Mouse (Mus musculus): ENCODE measurements around the gene Kcnj9.
A peak's percentile ranks its signal among the peaks of the same experiment; 100 is the strongest.

The Kcnj9 gene

DNA sequence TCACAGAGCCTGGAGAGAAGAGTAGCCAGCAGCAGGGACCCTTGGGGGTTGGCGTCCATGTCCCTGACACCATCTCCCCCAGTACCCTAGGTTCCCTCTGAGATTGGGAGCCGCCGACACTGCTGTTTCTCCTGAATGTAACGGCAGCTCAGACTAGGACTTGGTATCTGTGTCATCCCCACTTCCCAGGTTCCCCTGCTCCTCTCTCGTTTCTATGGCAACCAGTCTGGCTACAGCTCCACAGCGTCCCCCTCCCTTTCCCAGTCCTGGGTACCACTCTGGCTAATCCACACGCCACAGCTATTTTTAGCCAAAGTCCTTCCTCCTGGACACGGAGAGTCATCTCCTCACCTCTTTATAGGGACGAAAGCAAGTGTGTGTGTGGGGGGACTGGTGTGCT is at the start of gene Kcnj9:
Gene Kcnj9, minus strand, starts transcription at position 188 of the 400 bp plus-strand sequence.
- DNase-seq: no peak

DNA sequence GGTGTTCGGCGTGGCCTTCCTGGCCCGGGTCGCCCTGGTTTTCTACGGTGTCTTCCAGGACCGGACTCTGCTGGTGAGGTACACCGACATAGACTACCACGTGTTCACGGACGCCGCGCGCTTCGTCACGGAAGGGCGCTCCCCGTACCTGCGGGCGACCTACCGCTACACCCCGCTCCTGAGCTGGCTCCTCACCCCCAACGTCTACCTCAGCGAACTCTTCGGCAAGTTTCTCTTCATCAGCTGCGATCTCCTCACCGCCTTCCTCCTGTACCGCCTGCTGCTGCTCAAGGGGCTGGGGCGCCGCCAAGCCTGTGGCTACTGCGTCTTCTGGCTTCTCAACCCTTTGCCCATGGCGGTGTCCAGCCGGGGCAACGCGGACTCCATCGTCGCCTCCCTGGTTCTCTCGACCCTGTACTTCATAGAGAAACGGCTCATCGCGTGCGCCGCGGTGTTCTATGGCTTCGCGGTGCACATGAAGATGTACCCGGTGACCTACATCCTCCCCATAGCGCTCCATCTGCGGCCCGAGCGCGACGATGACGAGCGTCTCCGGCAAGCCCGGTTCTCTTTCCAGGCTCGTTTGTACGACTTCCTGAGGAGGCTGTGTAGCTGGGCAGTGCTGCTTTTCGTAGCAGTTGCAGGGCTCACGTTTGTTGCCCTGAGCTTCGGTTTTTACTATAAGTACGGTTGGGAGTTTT is 47.8 kb upstream of the Kcnj9 start:
- no peak for DNase-seq

DNA sequence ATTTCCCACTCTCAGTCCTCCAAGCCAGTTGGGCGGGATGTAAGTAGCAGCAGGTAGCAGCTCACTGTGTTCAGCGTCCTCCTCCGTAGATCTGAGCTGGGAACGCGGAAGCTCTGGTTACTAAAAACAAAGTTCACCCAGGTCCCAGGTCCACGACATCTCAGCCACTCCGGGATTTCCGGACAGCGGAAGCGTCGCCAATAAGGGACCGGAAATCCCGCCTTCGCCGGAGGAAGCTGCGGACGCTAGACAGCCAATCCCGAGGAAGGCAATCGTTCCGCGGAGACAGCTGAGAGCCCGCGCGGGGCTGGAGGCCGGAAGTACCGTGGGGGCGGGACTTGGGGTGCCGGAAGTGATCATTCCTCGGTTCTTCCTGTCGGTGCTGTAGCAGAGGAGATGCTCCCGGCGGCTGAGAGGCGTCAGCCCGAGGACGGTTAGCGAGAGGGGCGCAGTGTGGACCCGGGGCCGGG is 47.1 kb upstream of the Kcnj9 start, which contains the start of gene Pigm:
Gene Pigm, plus strand, starts transcription at position 349 of the 470 bp plus-strand sequence.
- DNase-seq: peak; percentile 95 to 96

DNA sequence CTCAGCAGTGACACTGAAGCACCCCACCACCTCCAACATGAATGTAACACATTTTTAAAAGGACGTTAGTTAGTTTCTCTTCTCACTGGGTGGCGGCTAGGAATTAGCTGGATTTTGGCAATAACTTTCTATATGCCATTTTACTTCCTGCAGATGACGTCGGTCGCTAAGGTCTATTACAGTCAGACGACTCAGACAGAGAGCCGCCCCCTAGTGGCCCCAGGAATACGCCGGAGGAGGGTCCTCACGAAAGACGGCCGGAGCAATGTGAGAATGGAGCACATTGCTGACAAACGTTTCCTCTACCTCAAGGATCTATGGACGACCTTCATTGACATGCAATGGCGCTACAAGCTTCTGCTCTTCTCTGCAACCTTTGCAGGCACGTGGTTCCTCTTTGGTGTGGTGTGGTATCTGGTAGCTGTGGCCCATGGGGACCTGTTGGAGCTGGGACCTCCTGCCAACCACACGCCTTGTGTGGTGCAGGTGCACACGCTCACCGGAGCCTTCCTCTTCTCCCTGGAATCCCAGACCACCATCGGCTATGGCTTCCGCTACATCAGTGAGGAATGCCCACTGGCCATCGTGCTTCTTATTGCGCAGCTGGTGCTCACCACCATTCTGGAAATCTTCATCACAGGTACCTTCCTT is 39.8 kb upstream of the Kcnj9 start:
- DNase-seq: peak; percentile 41 to 72

DNA sequence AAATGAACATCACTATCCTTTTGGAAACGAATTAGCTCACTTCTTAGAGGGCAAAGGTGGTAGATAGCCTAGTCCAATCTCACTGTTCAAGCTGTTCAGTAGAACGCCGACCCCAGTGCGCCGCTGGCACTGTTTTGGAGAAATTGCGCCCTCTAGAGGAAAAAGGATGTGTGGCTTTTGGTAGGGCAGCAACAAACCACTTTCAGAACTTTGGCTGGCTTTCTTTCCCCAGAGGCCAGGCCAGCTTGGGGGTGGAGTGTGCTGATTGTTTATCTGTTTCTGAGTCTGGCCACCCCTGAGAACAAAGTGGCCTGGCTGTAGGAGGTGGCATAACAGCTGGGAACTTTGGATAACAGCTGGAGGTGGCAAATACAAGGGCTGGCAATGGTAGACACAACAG is 35.6 kb upstream of the Kcnj9 start:
- no peak for DNase-seq

DNA sequence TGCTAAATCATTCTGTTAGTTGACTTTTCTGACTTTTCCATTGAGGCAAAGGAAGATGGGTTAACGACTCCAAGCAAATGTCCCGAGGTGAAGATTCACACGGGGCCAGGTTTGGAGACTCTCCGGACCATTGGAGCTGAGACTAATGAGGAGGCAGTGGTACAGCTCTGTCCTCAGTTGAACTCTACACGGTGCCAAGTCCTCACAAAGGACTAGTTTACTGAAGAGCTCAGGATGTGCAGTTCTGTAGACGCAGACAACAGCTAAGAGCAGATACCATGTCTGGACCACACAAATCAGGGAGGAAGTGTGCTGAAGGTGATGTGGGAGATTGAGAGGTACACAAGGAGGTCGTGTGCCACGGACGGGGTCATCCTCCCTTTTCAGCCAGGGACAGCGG is 29.2 kb upstream of the Kcnj9 start:
- no peak for DNase-seq

DNA sequence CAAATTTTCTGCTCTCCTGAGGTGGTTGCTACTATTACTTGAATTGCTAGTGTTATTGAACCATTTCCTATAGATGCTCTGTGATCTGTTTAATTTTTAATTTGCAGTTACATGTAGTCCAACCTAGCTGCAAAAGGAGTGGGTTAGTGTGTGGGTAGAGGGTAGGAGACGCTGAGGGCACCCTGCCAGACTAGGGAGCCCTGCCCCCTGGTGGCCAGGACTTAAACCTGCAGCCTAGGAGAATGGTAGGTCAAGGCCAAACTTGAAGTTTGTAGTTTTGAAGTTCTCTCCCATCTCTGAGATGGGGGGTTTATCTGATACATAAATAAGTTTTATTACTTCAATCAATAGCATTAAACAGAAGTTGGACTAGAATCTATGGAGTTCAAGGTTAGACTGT is 28.4 kb upstream of the Kcnj9 start:
- peak in 1 of 2 experiments; percentile 63 for DNase-seq

DNA sequence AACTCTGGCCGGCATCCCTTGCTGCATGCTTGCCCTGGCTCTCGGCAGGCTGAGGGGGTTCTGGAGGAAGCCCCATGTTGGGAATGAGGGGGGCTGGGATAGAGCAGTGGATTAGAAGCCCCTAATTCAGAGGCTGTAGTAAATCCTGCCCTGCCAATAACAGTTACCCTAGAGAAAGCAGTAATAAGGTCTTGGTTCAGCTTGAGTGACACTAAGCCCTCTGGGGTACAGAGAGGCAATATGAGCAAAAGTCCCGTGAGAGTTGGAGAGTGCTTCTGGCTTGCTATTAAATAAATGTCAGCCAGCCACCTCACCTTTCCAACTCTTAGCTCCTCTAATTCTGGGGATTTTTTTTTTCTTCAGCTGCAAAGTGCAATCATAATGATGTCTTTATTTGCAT is 26.2 kb upstream of the Kcnj9 start:
- DNase-seq: no peak

DNA sequence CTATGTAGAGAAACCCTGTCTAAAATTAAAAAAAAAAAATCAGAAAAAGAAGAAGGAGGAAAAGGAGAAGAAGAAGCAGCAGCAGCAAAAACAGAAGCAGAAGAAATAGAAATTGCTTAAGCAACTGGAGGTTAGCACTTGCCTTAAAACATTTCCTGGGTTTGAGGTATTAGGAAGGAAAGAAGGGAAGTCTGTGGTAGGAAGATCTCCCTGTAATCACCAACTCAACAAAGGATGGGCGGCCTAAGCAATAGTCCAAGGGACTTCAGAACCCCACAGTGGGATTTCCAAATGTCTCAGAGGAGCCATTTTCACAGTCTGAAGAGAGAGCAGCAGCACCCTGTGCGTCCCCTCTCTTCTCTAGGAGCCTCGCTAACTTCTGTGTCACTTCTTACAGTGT is 23.3 kb upstream of the Kcnj9 start:
- DNase-seq: no peak

DNA sequence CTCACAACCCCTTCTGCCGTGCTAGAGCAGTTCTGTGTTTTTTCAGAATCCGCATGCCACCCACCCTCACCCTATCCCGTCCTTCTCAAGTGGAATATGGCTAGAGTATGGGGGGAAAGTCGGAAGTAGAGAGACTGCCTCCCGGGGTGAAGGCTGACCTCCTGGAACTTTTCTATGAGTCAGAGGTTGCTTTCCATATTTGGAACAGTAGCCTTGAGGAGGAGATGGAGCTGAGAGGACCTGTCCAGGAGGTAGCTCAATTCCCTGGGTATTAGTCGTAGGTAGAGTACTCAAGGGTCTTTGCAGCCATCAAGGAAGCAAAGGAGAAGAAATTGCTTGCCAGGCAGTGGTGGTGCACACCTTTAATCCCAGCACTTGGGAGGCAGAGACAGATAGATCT is 22.9 kb upstream of the Kcnj9 start:
- DNase-seq: no peak

DNA sequence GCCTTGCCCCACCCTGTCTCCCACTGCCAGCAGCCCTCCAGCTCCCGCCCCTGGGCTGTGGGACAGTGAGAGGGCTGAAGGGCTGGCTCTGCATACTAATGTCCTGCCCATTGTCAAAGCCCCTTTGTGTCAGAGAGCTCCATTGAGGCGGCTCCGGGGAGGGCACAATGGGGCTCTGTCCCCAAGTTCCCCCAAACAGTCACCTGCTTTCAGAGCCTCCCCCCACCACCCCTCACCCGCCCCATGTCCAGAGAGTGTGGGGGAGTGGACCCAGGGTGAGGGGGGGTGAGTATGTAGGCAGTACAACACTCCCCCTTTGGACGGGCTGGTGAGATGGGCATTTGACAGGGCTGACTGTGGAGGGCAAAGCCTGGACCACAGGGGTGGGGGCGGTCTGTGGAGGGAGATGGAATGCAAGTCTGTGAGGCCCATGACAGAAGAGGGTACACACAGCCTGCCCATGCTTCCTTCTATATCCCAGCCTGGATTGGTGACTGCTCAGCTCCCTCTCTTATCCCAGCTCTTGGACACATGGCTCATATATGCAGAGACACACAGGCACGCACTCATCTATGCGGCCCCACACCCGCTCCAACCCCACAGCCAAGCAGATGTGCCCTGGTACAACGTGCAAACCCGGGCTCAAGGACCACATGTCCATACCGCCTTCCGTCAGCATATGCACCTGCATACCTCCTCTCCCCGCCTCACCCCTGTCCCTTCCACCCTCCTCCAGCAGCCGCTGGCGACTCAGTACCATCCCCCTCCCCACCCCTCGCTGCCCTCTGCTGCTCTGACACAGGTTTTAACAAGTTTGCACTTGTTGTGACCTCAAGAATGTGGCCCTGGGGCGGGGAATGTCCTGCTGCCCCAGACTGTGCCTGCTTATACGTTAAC is 21.0 kb upstream of the Kcnj9 start:
- no peak for DNase-seq

DNA sequence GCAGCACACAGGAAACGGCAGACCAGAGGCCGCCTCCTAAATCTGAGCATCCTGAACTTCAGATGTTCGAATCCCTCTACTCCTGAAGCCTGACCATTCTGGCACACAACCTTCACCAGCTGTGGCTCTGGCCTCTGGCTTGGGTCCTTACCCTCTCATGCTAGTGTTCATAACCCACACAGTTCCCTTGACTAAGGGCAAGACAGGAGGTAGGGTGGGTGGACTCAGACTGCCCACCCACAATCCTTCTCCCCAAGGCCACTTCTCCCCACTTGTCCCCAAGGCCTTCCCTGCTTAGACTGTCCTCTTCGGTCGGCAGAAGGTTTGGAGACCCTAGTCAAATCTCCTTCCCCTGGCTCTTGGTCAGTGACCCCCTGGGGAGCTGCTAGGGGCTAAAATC is 20.4 kb upstream of the Kcnj9 start:
- DNase-seq: no peak

DNA sequence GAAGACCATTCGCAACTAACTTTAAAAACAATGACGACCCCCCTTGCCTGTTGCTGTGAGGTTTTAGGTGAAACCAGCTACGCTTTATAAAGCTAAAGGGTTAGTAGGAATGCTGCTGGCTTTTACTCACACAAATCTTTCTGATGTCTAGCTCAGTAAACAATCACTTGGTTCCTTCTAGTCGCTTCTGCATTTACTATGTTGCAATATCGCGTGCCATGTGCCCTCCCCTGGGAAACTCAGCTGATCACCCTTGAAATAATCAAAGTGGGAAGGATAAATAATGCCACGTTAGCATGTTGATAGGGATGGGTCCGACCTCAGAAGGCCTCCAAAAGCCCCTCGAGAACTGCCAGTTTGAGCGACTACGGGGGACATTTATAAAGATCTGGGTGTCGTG is 18.3 kb upstream of the Kcnj9 start:
- no peak for DNase-seq

DNA sequence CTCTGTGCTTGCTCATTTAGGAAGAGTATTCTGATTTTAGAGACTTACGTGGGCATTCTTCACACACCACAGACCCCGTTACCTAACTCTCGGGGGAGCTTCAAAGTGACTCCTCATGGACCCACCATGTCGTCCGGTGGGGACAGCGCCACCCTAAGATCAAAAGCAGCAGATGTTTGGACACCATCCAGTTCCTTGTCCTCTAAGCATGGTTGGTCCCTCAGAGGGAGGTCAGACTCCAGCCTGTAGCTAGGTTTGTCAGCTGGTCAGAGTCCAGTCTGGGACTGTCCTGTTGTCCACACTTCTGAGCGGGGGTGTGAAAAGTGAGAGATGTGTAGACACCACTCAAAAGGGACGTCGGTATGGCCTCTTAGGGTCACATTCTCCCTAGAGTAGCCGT is 17.6 kb upstream of the Kcnj9 start:
- no peak for DNase-seq

DNA sequence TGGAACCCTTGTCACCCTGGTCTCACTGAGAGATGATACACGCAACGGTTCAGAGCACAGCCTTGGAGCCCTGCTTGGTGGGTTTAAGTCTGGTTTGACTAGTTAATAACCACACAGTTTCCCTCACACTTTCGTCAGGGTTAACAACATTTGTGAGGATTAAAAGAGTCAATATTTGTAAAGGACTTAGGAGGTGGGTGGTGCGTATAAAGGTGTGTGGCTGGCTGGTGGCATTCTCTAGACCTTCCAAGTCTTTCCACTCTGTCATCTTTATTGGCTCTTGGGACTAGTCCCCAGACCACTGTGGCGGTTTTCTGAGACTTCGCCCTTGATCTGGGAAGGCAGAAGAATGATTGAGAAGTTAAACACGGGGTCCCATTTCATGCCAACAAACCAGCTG is 15.7 kb upstream of the Kcnj9 start:
- DNase-seq: no peak

DNA sequence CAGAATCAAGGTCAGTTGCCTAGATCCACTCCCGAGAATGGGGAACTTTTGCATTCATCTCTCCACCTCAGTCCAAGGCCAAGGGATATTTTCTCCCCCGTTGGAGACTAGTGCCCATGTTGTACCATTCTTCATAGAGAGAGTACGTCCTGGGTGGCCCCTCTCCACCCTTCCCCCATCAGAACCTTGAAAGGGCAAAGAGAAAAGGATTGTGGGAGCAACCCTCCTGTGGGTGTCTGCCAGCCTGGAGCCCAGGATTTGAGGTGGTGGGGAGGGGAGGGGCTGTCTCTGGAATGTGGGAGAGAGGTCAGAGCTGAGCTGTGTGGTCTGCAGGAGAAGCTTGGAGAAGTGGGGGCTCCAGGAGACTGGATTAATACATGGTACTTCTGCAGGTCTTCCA is 14.8 kb upstream of the Kcnj9 start:
- no peak for DNase-seq

DNA sequence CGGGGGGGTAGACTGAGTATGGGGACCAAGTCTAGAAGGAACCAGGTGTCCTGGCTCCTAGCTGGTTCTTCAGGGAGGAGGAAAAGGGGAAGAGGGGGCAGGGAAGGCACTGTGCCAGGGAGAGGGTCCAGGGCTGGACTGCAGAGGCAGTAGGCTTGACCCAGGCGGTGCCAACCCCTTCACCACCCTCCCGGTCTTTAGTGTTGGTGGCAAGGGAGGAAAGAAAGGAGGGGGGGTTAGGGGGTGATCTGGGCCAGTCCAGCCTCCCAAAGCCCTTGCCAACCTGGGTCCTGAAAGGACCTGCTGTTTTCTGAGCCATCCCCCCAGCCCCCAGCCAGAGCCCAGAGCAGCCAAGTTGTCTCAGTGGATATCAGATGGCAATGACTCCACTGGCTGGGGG is 13.6 kb upstream of the Kcnj9 start:
- no peak for DNase-seq

DNA sequence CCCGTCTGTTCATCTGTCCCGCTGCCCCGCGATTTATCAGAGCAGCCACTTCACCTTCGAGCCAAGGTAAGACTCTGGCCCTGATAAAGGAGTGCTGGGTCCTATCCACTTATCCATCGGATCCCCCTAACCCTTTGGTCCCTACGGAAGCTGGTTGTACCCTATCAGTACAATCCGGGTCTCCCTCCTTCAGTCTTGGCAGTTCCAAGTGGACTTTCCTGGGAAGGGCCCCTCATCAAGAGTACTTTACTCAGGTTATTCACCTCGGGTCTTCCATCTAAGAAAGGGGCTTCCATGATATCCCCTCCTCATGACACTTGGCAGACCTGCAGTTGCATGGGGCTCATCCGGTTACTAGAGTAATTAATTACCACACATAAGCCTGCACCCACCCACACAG is 12.3 kb upstream of the Kcnj9 start:
- DNase-seq: no peak

DNA sequence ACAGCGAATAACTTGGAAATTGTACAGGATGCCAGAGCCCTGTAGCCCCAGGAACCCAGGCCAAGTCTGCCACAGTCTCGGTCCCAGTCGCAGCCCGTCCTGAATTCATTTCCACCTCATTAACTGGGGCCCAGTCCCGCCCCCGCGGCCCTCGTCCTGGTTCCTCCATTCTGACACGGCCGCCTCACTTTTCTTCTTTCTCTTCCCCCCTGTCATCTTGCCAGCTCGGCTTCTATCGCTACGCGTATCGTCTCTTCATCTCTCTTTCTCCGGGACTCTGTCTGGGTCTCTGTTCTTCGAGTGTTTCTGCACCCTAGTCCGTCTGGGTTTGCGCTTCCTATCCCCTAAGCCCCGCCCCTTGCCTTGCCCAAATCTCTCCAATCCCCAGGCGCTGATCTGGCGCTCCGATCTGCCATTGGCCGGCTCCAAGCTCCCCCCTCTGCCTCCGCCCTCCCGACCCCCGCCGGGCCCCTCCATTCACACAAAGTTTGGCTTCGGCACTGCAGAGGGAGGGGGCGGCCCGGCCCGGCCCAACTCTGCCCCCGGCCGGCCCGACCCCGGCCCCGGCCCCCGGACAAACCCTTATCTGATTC is 11.7 kb upstream of the Kcnj9 start, which contains the start of gene Kcnj10:
Gene Kcnj10, plus strand, starts transcription at position 482 of the 593 bp plus-strand sequence.
- DNase-seq: peak; percentile 42 to 48

DNA sequence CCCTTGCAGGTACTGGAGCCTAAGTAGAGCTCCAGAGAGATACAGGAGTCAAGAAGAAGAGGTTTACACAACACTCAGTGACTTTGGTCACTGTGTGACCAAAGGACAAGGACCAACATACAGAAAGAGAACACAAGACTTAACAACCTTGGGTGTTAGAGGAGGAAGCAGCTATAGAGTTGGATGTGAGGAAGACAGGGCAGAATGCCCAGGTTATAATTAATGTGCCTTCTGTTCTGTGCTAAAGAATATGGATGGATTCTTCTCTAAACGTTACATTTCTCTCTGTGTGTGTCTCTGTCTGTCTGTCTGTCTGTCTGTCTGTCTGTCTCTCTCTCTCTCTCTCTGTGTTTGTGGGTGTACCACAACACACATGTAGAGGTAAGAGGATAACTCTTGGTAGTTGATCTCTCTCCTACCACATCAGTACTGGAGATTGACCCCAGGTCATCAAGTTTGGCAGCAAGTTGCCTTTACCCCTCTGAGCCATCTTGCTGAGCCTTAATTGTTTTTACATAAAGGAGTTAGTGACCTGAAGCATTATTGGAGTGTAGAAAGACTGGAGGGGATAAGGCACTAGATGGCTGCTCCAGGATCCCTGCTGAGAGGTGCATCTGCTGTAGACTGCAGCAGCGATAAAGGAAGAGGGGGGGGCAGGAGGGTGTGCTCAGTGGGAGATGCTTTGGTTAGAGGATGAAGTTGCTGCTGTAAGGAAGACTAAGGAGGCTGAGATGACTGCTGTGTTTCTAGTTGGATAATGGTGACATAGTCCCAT is 8.5 kb upstream of the Kcnj9 start:
- no peak for DNase-seq

DNA sequence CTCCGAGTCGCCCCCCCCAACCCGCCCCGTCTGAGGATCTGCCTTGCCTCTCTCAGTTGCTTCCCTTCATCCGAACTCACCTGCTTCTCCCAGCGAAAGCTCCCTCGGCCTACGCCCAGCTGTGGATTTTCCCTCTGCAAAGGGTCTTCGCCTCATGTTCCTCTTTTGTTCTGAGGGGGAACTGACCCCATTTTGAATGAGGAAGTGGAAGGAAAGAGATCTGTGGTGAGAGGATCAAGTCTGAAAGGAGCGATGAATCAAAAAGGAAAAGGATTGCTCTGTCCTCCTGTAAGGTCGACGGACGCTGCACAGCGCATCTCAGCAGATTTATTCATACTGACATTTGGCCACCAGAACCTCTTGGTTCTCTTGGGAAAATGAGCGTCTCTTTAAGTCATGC is 6.7 kb upstream of the Kcnj9 start:
- DNase-seq: no peak

DNA sequence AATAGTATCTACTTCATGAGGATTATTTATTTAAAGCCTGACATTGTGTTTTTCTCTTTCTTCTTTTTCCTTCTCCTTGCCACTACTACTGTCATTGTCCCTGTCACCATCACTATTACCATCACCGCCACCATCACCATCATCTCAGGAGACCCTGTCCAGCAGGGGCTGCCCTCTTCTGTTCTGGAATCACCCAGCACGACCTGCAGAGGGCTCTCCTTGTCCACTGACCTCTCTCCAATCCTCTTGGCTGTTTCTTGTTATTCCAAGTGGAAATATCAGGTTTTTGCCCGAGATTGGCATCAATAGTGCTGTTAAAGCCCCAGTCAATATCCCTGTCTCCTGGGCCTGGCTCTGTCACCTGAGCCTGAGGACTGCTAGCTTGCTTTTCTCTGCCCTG is 4.4 kb upstream of the Kcnj9 start:
- no peak for DNase-seq

Data from spleen, adult 18-20 months (tissue).